ENCODE assay signal across 12 mouse cellular contexts in the genomic region with DNA sequence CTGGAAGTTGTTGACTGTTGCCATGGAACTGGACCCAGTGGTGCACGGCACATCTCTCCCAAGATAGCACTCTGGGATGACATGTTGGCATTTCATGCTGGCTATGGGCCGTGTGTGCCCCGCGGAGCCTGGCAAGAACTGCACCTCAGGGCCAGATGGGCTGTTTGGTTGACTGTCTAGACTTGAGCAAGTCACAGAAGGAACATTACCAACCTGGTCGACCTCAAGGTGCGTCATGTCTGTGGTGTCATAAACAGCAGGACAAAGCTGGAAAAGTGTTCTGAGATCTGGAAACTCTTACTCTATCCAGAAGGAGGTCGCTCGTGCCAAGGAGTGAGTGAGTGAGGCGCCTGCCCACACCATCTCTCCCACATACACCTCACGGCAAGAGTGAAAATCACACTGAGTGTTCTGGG. TPM values are rescaled to one million over a fixed set of nuclear protein-coding genes. Genes with fewer than 3 reads are reported as not detected.
DNase-seq lines count a peak whose midpoint lies in the region; ATAC-seq and TF ChIP-seq lines count a peak whose summit lies in the region.
"Had no signal": no experiment of that assay in that cellular context is flagged by ENCODE, and none has a peak within 500 bp of the region (broad histone marks: within the 10 kb centered on the region; RNA-seq: fewer than 3 reads in every experiment).

No protein-coding gene starts in this region.

- 85% methylated on average over 10 of the region's 10 CpGs for WGBS in midbrain, postnatal 0 days
- 88% methylated on average over 10 of the region's 10 CpGs for WGBS in midbrain, embryonic 14.5 days

- H3K4me1 ChIP-seq in midbrain, postnatal 0 days (ENCODE audit: insufficient read depth, low read length), result no peaks in the 10 kb centered on the region
- no peaks in the 10 kb centered on the region for H3K4me1 ChIP-seq in midbrain, embryonic 14.5 days (ENCODE audit: control insufficient read depth, insufficient read depth, low read length)
- H3K4me1 ChIP-seq: midbrain, embryonic 13.5 days had no signal

- no peak overlapping the region for H3K4me3 ChIP-seq in midbrain, postnatal 0 days (ENCODE audit: low read depth, low read length)
- H3K4me3 ChIP-seq in midbrain, embryonic 14.5 days (replicated peaks; ENCODE audit: low read depth, low read length), result no peak overlapping the region
- H3K4me3 ChIP-seq: heart, embryonic 13.5 days; limb, embryonic 15.5 days; midbrain, embryonic 13.5 days had no signal

- no peaks in the 10 kb centered on the region for H3K36me3 ChIP-seq in midbrain, postnatal 0 days (ENCODE audit: insufficient read depth, low read length)
- H3K36me3 ChIP-seq in midbrain, embryonic 14.5 days (ENCODE audit: control insufficient read depth, insufficient read depth, low read length), result no peaks in the 10 kb centered on the region
- H3K36me3 ChIP-seq: heart, embryonic 13.5 days; limb, embryonic 15.5 days; midbrain, embryonic 13.5 days had no signal

- H3K27me3 ChIP-seq in midbrain, postnatal 0 days (ENCODE audit: insufficient read depth, low read length), result no peaks in the 10 kb centered on the region
- H3K27me3 ChIP-seq in midbrain, embryonic 14.5 days (ENCODE audit: control insufficient read depth, insufficient read depth, low read length), result no peaks in the 10 kb centered on the region
- H3K27me3 ChIP-seq: heart, embryonic 13.5 days; limb, embryonic 15.5 days; midbrain, embryonic 13.5 days had no signal

- no peak overlapping the region for H3K9ac ChIP-seq in midbrain, postnatal 0 days (replicated peaks; ENCODE audit: low read length, poor library complexity, severe bottlenecking)
- H3K9ac ChIP-seq in midbrain, embryonic 14.5 days (replicated peaks; ENCODE audit: low read length), result no peak overlapping the region
- H3K9ac ChIP-seq: heart, embryonic 13.5 days; limb, embryonic 15.5 days; midbrain, embryonic 13.5 days had no signal

- peak; percentile 61 for DNase-seq in midbrain, postnatal 0 days (ENCODE audit: low spot score)
- DNase-seq in midbrain, embryonic 14.5 days, result no peak
- DNase-seq in cerebellum, adult 9-11 months, result peak; percentile 22
- DNase-seq in layer of hippocampus, adult 8-10 months (ENCODE audit: low spot score in 2 of 2), result peak; percentile 55 to 59
- peak; percentile 58 for DNase-seq in right cerebral cortex, postnatal 25 days
- DNase-seq in thymus, postnatal 4 days, result no peak
- DNase-seq in kidney, adult 9 months, result no peak
- DNase-seq: kidney, postnatal 36 days had no signal

- H3K27ac ChIP-seq in midbrain, postnatal 0 days (ENCODE audit: low read depth, low read length), result no peak overlapping the region
- H3K27ac ChIP-seq in midbrain, embryonic 14.5 days (replicated peaks; ENCODE audit: low read depth, low read length), result no peak overlapping the region
- H3K27ac ChIP-seq: midbrain, embryonic 13.5 days had no signal

- no peaks in the 10 kb centered on the region for H3K9me3 ChIP-seq in midbrain, postnatal 0 days (ENCODE audit: low read length)
- H3K9me3 ChIP-seq in midbrain, embryonic 14.5 days (ENCODE audit: control insufficient read depth, low read length), result no peaks in the 10 kb centered on the region
- H3K9me3 ChIP-seq: heart, embryonic 13.5 days; limb, embryonic 15.5 days; midbrain, embryonic 13.5 days had no signal

- no peak for ATAC-seq in midbrain, postnatal 0 days (ENCODE audit: low FRiP score)
- no peak for ATAC-seq in midbrain, embryonic 14.5 days (ENCODE audit: low FRiP score, low TSS enrichment)
- ATAC-seq: forebrain, embryonic 14.5 days; midbrain, embryonic 13.5 days had no signal

- H3K4me2 ChIP-seq in midbrain, postnatal 0 days (ENCODE audit: low read depth, low read length, poor library complexity, severe bottlenecking), result no peak overlapping the region
- H3K4me2 ChIP-seq in midbrain, embryonic 14.5 days (ENCODE audit: low read length), result no peak overlapping the region
- H3K4me2 ChIP-seq: heart, embryonic 13.5 days; limb, embryonic 15.5 days; midbrain, embryonic 13.5 days had no signal

- no peak for TF ChIP-seq CTCF in midbrain, postnatal 0 days (IDR thresholded peaks at IDR 0.05)

RNA-seq across cellular contexts. Expression of gene Parvg, which starts 42.8 kb away (rescaled TPM):
- total RNA-seq in midbrain, postnatal 0 days (2014; rRNA removed), result 1.5 and 1.7 TPM in 2 replicates
- polyA plus RNA-seq in midbrain, postnatal 0 days (2015; fragmentation: Nextera tagmentation; extraction: Ambion mirVana), result 1.7 and 1.9 TPM in 2 replicates
- 0.72 TPM in 2 replicates for polyA plus RNA-seq in midbrain, embryonic 14.5 days (2014; fragmentation: Nextera tagmentation; extraction: Ambion mirVana)
- 10 to 100 TPM; 23.8 to 34.0 (median 31.7) TPM for total RNA-seq in layer of hippocampus, adult 8-10 months (2022)

Comparison
In these comparisons a context has a peak if more than half of its experiments do, and no peak if none do; other contexts are left out.
1. DNase-seq: peak in midbrain, postnatal 0 days (single experiment), cerebellum, adult 9-11 months (single experiment), layer of hippocampus, adult 8-10 months (2 of 2) and right cerebral cortex, postnatal 25 days (single experiment); none in midbrain, embryonic 14.5 days (single experiment), thymus, postnatal 4 days (single experiment) and kidney, adult 9 months (single experiment).